Mouse (Mus musculus): Measurements from ENCODE around the gene Gm20388. TPM values are rescaled to one million over a fixed set of nuclear protein-coding genes. Genes with fewer than 3 reads are reported as not detected.

Gene Gm20388
- polyA plus RNA-seq, 2 experiments: 8.5 TPM; not detected in 1

GRCm38 (mm10) chr8:120250750-120251410 is 340.2 kb downstream of the Gm20388 start:
- 75% methylated on average over 16 of the region's 16 CpGs for WGBS (ENCODE audit: insufficient replicate concordance)
- Histone ChIP-seq H3K4me1 (replicated peaks; ENCODE audit: control insufficient read depth in 2 of 2, insufficient read depth in 2 of 2, low read length in 1 of 2) (no peaks in the 10 kb centered on the region), H3K9me3 (ENCODE audit: control insufficient read depth, low read length) (no peaks in the 10 kb centered on the region), H3K36me3 (replicated peaks; ENCODE audit: control insufficient read depth, insufficient read depth, low read depth) (no peaks in the 10 kb centered on the region), H3K4me2 (ENCODE audit: low read depth) (no peak overlapping the region), H3K4me3 (ENCODE audit: insufficient read depth in 1 of 2, low read depth in 2 of 2, low read length in 2 of 2) (no peak overlapping the region), H3K9ac (replicated peaks) (no peak overlapping the region), H3K27ac (no peak overlapping the region), H3K27me3 (ENCODE audit: control insufficient read depth, insufficient read depth, low read length) (no peaks in the 10 kb centered on the region)
- TF ChIP-seq CTCF (IDR thresholded peaks at IDR 0.05; ENCODE audit: low read depth) (no peak), EP300 (IDR thresholded peaks at IDR 0.05; ENCODE audit: low read depth) (no peak)
- DNase-seq (ENCODE audit: low read depth in 3 of 3, low spot score in 3 of 3) (no peak), ATAC-seq (ENCODE audit: insufficient read depth) (no peak)

GRCm38 (mm10) chr8:120251411-120252035 is 340.9 kb downstream of the Gm20388 start:
- H3K9ac ChIP-seq (replicated peaks): no peak overlapping the region
- DNase-seq (ENCODE audit: low read depth in 3 of 3, low spot score in 3 of 3) (no peak), ATAC-seq (ENCODE audit: insufficient read depth) (no peak)
- 61% methylated on average over 9 of the region's 9 CpGs for WGBS (ENCODE audit: insufficient replicate concordance)
- H3K27me3 ChIP-seq (ENCODE audit: control insufficient read depth, insufficient read depth, low read length): no peaks in the 10 kb centered on the region
- TF ChIP-seq CTCF (IDR thresholded peaks at IDR 0.05; ENCODE audit: low read depth) (no peak), EP300 (IDR thresholded peaks at IDR 0.05; ENCODE audit: low read depth) (no peak)
- no peaks in the 10 kb centered on the region for H3K36me3 ChIP-seq (replicated peaks; ENCODE audit: control insufficient read depth, insufficient read depth, low read depth)
- no peak overlapping the region for H3K4me3 ChIP-seq (ENCODE audit: insufficient read depth in 1 of 2, low read depth in 2 of 2, low read length in 2 of 2)
- H3K4me1 ChIP-seq (replicated peaks; ENCODE audit: control insufficient read depth in 2 of 2, insufficient read depth in 2 of 2, low read length in 1 of 2): no peaks in the 10 kb centered on the region
- H3K4me2 ChIP-seq (ENCODE audit: low read depth): no peak overlapping the region
- no peaks in the 10 kb centered on the region for H3K9me3 ChIP-seq (ENCODE audit: control insufficient read depth, low read length)
- H3K27ac ChIP-seq: no peak overlapping the region

DNA sequence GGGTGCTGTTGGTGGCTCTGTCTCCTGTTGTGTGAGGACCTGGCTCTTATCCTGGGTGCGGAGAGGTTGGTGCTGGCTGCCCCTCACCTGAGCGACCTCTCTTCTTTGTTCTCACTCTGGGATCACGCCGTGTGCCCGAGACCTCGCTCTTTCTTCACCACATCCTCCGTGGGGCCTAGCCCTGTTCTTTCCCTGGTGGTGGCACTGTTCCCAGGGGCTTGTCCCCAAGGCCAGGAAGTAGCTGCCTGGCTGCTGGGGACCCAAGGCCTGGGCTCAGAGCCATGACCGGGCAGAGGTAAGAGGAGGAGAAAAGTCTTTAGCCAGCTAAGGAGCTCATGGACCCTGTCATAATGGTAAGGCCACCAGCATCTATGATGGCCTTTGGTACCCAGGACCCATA is 343.0 kb downstream of the Gm20388 start:
- no peaks in the 10 kb centered on the region for H3K36me3 ChIP-seq (replicated peaks; ENCODE audit: control insufficient read depth, insufficient read depth, low read depth)
- TF ChIP-seq EP300 (IDR thresholded peaks at IDR 0.05; ENCODE audit: low read depth) (no peak), CTCF (IDR thresholded peaks at IDR 0.05; ENCODE audit: low read depth) (no peak)
- H3K27me3 ChIP-seq (ENCODE audit: control insufficient read depth, insufficient read depth, low read length): no peaks in the 10 kb centered on the region
- DNase-seq (ENCODE audit: low read depth in 3 of 3, low spot score in 3 of 3) (no peak), ATAC-seq (ENCODE audit: insufficient read depth) (no peak)
- no peaks in the 10 kb centered on the region for H3K4me1 ChIP-seq (replicated peaks; ENCODE audit: control insufficient read depth in 2 of 2, insufficient read depth in 2 of 2, low read length in 1 of 2)
- H3K27ac ChIP-seq: no peak overlapping the region
- H3K9ac ChIP-seq (replicated peaks): no peak overlapping the region
- H3K4me3 ChIP-seq (ENCODE audit: insufficient read depth in 1 of 2, low read depth in 2 of 2, low read length in 2 of 2): no peak overlapping the region
- H3K4me2 ChIP-seq (ENCODE audit: low read depth): no peak overlapping the region
- no peaks in the 10 kb centered on the region for H3K9me3 ChIP-seq (ENCODE audit: control insufficient read depth, low read length)
- 73% methylated on average over 8 of the region's 8 CpGs for WGBS (ENCODE audit: insufficient replicate concordance)

DNA sequence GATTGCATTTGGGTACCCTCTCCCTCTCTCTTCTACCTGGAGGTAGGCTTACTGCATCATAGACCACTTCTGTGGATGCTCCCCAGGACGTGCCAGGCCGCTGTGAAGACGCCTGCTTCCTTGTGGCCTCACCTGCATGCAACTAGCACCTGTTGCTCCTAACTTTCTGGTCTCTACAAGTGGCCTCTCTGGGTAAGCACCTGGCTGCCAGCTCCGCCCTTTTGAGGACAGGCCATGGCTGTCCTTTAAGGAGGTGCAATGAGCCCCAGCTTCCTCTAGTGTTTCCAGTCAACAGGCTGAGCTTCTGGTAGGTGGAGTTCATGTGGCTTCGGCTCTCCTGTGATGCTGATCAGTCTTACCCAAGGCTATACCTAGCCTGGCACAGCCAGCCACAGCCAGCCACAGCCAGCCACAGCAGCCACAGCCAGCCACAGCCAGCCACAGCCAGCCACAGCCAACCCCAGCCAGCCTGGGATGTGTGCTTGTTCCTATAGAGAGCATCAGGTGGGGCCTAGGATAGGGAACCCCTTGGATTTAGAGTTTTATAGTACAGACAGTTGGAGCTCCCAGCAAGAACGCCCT is 344.9 kb downstream of the Gm20388 start:
- ATAC-seq (ENCODE audit: insufficient read depth): no peak
- Histone ChIP-seq H3K27ac (no peak overlapping the region), H3K9me3 (ENCODE audit: control insufficient read depth, low read length) (no peaks in the 10 kb centered on the region), H3K27me3 (ENCODE audit: control insufficient read depth, insufficient read depth, low read length) (no peaks in the 10 kb centered on the region), H3K4me1 (replicated peaks; ENCODE audit: control insufficient read depth in 2 of 2, insufficient read depth in 2 of 2, low read length in 1 of 2) (no peaks in the 10 kb centered on the region), H3K9ac (replicated peaks) (no peak overlapping the region), H3K4me2 (ENCODE audit: low read depth) (no peak overlapping the region), H3K4me3 (ENCODE audit: insufficient read depth in 1 of 2, low read depth in 2 of 2, low read length in 2 of 2) (no peak overlapping the region), H3K36me3 (replicated peaks; ENCODE audit: control insufficient read depth, insufficient read depth, low read depth) (no peaks in the 10 kb centered on the region)
- 50% methylated on average over 6 of the region's 6 CpGs for WGBS (ENCODE audit: insufficient replicate concordance)
- no peak for DNase-seq (ENCODE audit: low read depth in 3 of 3, low spot score in 3 of 3)
- TF ChIP-seq CTCF (IDR thresholded peaks at IDR 0.05; ENCODE audit: low read depth): no peak
- TF ChIP-seq EP300 (IDR thresholded peaks at IDR 0.05; ENCODE audit: low read depth): no peak

GRCm38 (mm10) chr8:120256958-120257357 is 346.3 kb downstream of the Gm20388 start:
- 49% methylated on average over 6 of the region's 6 CpGs for WGBS (ENCODE audit: insufficient replicate concordance)
- Histone ChIP-seq H3K27me3 (ENCODE audit: control insufficient read depth, insufficient read depth, low read length) (no peaks in the 10 kb centered on the region), H3K4me1 (replicated peaks; ENCODE audit: control insufficient read depth in 2 of 2, insufficient read depth in 2 of 2, low read length in 1 of 2) (no peaks in the 10 kb centered on the region), H3K36me3 (replicated peaks; ENCODE audit: control insufficient read depth, insufficient read depth, low read depth) (no peaks in the 10 kb centered on the region), H3K4me2 (ENCODE audit: low read depth) (no peak overlapping the region), H3K9me3 (ENCODE audit: control insufficient read depth, low read length) (no peaks in the 10 kb centered on the region), H3K9ac (replicated peaks) (no peak overlapping the region), H3K27ac (no peak overlapping the region), H3K4me3 (ENCODE audit: insufficient read depth in 1 of 2, low read depth in 2 of 2, low read length in 2 of 2) (no peak overlapping the region)
- DNase-seq (ENCODE audit: low read depth in 3 of 3, low spot score in 3 of 3): no peak
- ATAC-seq (ENCODE audit: insufficient read depth): no peak
- TF ChIP-seq CTCF (IDR thresholded peaks at IDR 0.05; ENCODE audit: low read depth) (no peak), EP300 (IDR thresholded peaks at IDR 0.05; ENCODE audit: low read depth) (no peak)

Measured in liver, embryonic 14.5 days (tissue).